Mouse (Mus musculus) left cerebral cortex, adult 8-10 months (tissue): ENCODE data around the gene Bahcc1. TPM values are rescaled to one million over a fixed set of nuclear protein-coding genes. Genes with fewer than 3 reads are reported as not detected.

ENCODE experiments used
- DNase-seq, 2 experiments: peaks; one replicate each; pipeline ENCODE4 v3.0.0; 2022; ENCODE audit warnings: low spot score in 2 of 2
- total RNA-seq, 4 experiments: library from RNA; stranded (reverse); gene quantifications; 2 replicates each; pipeline ENCODE4 v1.2.4; 2022

Bahcc1 gene
- total RNA-seq, 4 experiments from 2014 or later = 20.8 to 23.0 (median 21.6) TPM

- no peak for DNase-seq
Observed at GRCm38 (mm10) chr11:120241981-120242725, 9.4 kb downstream of the Bahcc1 start.

- DNase-seq = no peak
Observed at GRCm38 (mm10) chr11:120242726-120243530, 10.2 kb downstream of the Bahcc1 start.

- no peak for DNase-seq
Observed at GRCm38 (mm10) chr11:120243531-120243820, 10.7 kb downstream of the Bahcc1 start.

GRCm38 (mm10) chr11:120248160-120248793, 15.5 kb downstream of the Bahcc1 start:
- no peak for DNase-seq

- DNase-seq = no peak
Observed at GRCm38 (mm10) chr11:120248899-120249298, 16.2 kb downstream of the Bahcc1 start.

GRCm38 (mm10) chr11:120250991-120251949, 18.5 kb downstream of the Bahcc1 start:
- no peak for DNase-seq

GRCm38 (mm10) chr11:120251950-120252308, 19.2 kb downstream of the Bahcc1 start:
- DNase-seq = no peak

- no peak for DNase-seq
Observed at GRCm38 (mm10) chr11:120252398-120252797, 19.7 kb downstream of the Bahcc1 start.

- no peak for DNase-seq
Observed at GRCm38 (mm10) chr11:120252843-120253645, 20.3 kb downstream of the Bahcc1 start.

GRCm38 (mm10) chr11:120253646-120254315, 21.0 kb downstream of the Bahcc1 start:
- DNase-seq = no peak

GRCm38 (mm10) chr11:120254420-120254819, 21.7 kb downstream of the Bahcc1 start:
- no peak for DNase-seq

- peak in 1 of 2 experiments; percentile 82 for DNase-seq
Observed at GRCm38 (mm10) chr11:120255038-120255437, 22.3 kb downstream of the Bahcc1 start.

- DNase-seq = no peak
Observed at GRCm38 (mm10) chr11:120255499-120255898, 22.8 kb downstream of the Bahcc1 start.

- DNase-seq = no peak
Observed at GRCm38 (mm10) chr11:120256108-120256507, 23.4 kb downstream of the Bahcc1 start.

GRCm38 (mm10) chr11:120256543-120256942, 23.8 kb downstream of the Bahcc1 start:
- no peak for DNase-seq

GRCm38 (mm10) chr11:120256981-120257820, 24.5 kb downstream of the Bahcc1 start:
- no peak for DNase-seq

- DNase-seq = no peak
Observed at GRCm38 (mm10) chr11:120257911-120258310, 25.2 kb downstream of the Bahcc1 start.

GRCm38 (mm10) chr11:120258896-120259689, 26.3 kb downstream of the Bahcc1 start:
- no peak for DNase-seq
